Mouse (Mus musculus) lung, embryonic 14.5 days (tissue): Measurements from ENCODE around the gene Vps8. TPM values are rescaled to one million over a fixed set of nuclear protein-coding genes. Genes with fewer than 3 reads are reported as not detected.

Experiments used
- ATAC-seq: fragments of 200-750 bp; cut with Nextera tagmentation; 2 replicates; pipeline ENCODE4 v1.8.0; 2017; ENCODE audit warnings: mild to moderate bottlenecking, moderate TSS enrichment, moderate library complexity; ENCODE audit not compliant: insufficient read depth
- DNase-seq: peaks from one replicate; pipeline ENCODE4 v3.0.0-alpha.2; 2015
- H3K27ac ChIP-seq: fragments of 300-500 bp; sonication (generic); 2 replicates; pipeline ENCODE4 v1.5.1; 2014; ENCODE audit warnings: low read depth, mild to moderate bottlenecking, moderate library complexity
- H3K27me3 ChIP-seq: fragments of 300-500 bp; sonication (generic); 2 replicates; pipeline ENCODE4 v1.6.1; 2014; ENCODE audit warnings: low read length, control low read depth; ENCODE audit not compliant: insufficient read depth
- H3K36me3 ChIP-seq: fragments of 300-500 bp; sonication (generic); 2 replicates; pipeline ENCODE4 v1.6.1; 2014; ENCODE audit warnings: control low read depth; ENCODE audit not compliant: insufficient read depth
- H3K4me1 ChIP-seq: fragments of 300-500 bp; sonication (generic); 2 replicates; pipeline ENCODE4 v1.6.1; 2014; ENCODE audit warnings: antibody characterized with exemption, control low read depth; ENCODE audit not compliant: insufficient read depth
- H3K4me2 ChIP-seq: fragments of 300-500 bp; sonication (generic); 2 replicates; pipeline ENCODE4 v1.6.1; 2014; ENCODE audit warnings: mild to moderate bottlenecking
- H3K4me3 ChIP-seq: fragments of 300-500 bp; sonication (generic); 2 replicates; pipeline ENCODE4 v1.5.1; 2014; ENCODE audit warnings: low read depth, low read length
- H3K9ac ChIP-seq: fragments of 300-500 bp; sonication (generic); 2 replicates; pipeline ENCODE4 v1.6.1; 2014
- H3K9me3 ChIP-seq: fragments of 300-500 bp; sonication (generic); 2 replicates; pipeline ENCODE4 v1.6.1; 2016; ENCODE audit warnings: low read depth, low read length, control low read depth
- CTCF ChIP-seq: IDR thresholded peaks from 2 replicates; pipeline ENCODE4 v1.5.1; 2016; ENCODE audit warnings: antibody characterized with exemption, low read depth
- WGBS: fragments of 180-500 bp; shearing (Covaris S2); extraction: QIAGEN DNeasy Blood & Tissue Kit; methylation state at CpG from one replicate; pipeline ENCODE4 v1.1.7; 2014; 5-methylcytosine and 5-hydroxymethylcytosine counted together
- polyA plus RNA-seq: library from polyadenylated mRNA; unstranded; fragments of >200 nt; fragmentation: Nextera tagmentation; extraction: Ambion mirVana; gene quantifications from 2 replicates; pipeline ENCODE4 v1.2.1, GENCODE M21; 2014

Gene Vps8
- polyA plus RNA-seq, 1 experiment from 2014 or later: 19.3 TPM

DNA sequence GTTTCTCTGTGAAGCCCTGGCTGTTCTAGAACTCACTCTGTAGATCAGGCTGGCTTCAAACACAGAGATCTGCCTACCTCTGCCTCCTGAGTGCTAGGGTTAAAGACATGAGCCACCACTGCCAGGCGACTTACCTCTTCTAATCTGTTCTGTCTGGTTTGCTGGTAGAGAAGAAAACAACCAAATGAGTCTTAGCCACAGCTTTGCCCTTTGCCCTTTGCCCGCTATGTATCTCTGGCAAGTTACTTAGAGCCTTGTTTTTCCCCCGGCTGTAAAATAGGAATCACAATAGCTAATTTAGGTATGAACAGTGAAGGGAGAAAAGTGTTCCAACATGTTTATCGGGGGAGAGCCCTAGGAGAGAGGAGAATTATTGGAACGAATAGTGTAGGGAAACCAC, 18.3 kb upstream of the Vps8 start:
- Histone ChIP-seq H3K9me3 (no peaks in the 10 kb centered on the region), H3K27me3 (no peaks in the 10 kb centered on the region), H3K4me2 (no peak overlapping the region), H3K4me1 (peaks cover 6% of the 10 kb centered on the region; the same call in 1 of the 2 replicates), H3K9ac (no peak overlapping the region), H3K4me3 (no peak overlapping the region), H3K27ac (no peak overlapping the region), H3K36me3 (no peaks in the 10 kb centered on the region)
- WGBS: 56% methylated on average over 5 of the region's 5 CpGs
- ATAC-seq (no peak), DNase-seq (no peak)
- no peak for TF ChIP-seq CTCF

DNA sequence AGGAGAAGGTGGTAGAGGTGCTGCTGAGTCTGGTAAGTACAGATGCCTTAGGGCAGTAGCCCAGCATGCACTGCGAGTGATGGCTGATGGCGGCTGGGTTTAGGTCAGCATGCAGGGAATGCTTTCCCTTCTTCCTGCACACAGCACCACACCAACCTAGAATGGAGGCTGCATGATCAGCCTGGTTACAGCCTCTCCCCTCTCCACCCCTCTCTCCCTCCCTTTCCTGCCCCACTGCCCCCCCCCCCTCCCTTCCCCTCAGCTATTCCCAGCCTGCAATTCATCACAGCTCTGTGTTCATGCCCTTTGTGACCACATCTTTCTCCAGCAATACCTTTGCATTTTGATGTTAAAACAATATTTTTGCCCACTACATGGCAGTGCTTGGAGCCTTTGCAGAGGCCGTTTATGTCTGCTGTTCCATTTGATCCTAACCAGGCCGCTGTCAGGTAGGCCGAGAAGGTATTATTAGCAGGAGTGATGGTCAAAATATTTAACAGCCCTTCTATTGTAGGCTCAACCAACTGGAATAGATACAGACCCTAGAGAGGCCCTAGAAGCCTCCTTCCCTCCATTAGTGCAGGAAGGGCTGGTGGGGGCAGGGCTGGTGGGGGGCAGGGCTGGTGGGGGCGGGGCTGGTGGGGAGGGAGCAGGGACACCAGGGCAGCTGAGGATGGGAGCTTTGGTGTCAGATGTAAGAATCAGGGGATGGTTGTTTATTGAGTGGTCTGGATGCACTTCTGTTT, 17.5 kb upstream of the Vps8 start:
- no peak overlapping the region for H3K4me2 ChIP-seq
- peaks cover 6% of the 10 kb centered on the region; the same call in 1 of the 2 replicates for H3K4me1 ChIP-seq
- H3K27me3 ChIP-seq: no peaks in the 10 kb centered on the region
- no peak overlapping the region for H3K27ac ChIP-seq
- no peak for TF ChIP-seq CTCF
- no peak overlapping the region for H3K9ac ChIP-seq
- no peaks in the 10 kb centered on the region for H3K9me3 ChIP-seq
- no peak overlapping the region for H3K4me3 ChIP-seq
- H3K36me3 ChIP-seq: no peaks in the 10 kb centered on the region
- no peak for ATAC-seq
- 52% methylated on average over 6 of the region's 6 CpGs for WGBS
- no peak for DNase-seq

DNA sequence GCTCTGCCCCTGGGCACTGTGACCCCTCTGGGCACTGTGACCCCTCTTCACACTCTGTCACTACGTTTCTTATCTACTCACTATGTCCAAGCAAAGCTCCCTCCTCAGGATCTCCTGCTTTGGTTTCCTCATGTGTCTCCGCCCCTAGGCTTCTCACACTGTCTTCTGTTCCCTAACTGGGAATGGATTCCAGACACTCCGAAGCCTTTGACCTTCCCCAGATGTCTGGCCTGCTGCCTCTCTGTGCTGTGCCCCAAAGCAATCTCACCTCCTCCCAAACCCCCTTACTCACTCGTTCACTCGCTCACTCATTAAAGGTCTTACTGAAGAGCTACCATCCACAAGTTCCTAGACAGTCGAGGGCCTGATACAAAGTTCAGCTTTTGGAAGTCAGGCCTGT, 16.8 kb upstream of the Vps8 start:
- DNase-seq (no peak), ATAC-seq (no peak)
- Histone ChIP-seq H3K9me3 (no peaks in the 10 kb centered on the region), H3K27ac (no peak overlapping the region), H3K4me3 (no peak overlapping the region), H3K9ac (no peak overlapping the region), H3K4me1 (peaks cover 6% of the 10 kb centered on the region; the same call in 1 of the 2 replicates), H3K4me2 (no peak overlapping the region), H3K36me3 (no peaks in the 10 kb centered on the region), H3K27me3 (no peaks in the 10 kb centered on the region)
- 47% methylated on average over 6 of the region's 6 CpGs for WGBS
- no peak for TF ChIP-seq CTCF

DNA sequence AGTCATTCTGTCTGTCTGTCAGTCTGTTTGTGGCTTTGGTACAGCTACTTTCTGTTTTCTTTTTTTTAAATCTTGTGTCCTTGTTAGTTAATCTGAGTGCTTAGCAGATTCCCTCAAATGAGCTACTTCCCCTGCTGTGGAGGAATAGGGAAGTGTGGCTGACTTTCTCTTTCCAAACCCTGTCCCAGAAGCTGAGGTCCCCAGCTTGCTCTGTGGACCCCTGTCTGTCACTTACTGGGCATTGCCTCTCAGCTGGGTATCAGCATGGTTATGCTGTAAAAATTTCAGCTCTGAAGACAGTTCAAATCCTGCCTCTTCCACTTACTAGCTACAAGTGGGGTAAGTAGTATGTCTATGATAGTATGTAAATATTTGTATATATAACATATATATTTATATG, 11.1 kb upstream of the Vps8 start:
- no peak overlapping the region for H3K27ac ChIP-seq
- no peaks in the 10 kb centered on the region for H3K36me3 ChIP-seq
- ATAC-seq (no peak), DNase-seq (no peak)
- TF ChIP-seq CTCF: no peak
- no peaks in the 10 kb centered on the region for H3K27me3 ChIP-seq
- H3K4me1 ChIP-seq: no peaks in the 10 kb centered on the region
- no peak overlapping the region for H3K4me3 ChIP-seq
- no peak overlapping the region for H3K4me2 ChIP-seq
- no peak overlapping the region for H3K9ac ChIP-seq
- no peaks in the 10 kb centered on the region for H3K9me3 ChIP-seq

DNA sequence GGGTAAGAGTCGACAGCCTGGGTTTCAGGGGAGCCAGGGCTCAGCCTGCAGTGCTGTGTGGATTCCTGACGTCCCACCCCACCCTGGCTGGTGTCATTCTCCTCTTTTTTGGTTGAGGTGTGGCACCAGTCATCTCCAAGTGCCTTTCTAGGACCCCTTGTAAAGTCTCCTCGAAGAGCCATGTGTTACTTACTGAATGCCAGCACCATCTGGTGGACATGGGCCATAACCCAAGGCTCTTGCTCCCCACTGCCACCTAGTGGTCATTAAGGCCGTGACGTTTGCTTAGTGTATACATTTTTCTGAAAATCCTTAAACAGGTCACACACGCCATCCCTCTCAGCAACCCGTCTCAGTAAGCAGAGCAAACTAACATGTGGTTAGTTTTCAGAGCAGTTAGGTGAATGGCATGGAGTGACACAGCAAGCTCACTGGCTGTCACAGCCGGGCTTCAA, 10.3 kb upstream of the Vps8 start:
- H3K27me3 ChIP-seq: no peaks in the 10 kb centered on the region
- no peak overlapping the region for H3K9ac ChIP-seq
- 19% methylated on average over 8 of the region's 8 CpGs for WGBS
- H3K4me2 ChIP-seq: no peak overlapping the region
- peak; percentile 100 for TF ChIP-seq CTCF
- DNase-seq (peak; percentile 96), ATAC-seq (peak; percentile 80)
- H3K36me3 ChIP-seq: no peaks in the 10 kb centered on the region
- H3K9me3 ChIP-seq: no peaks in the 10 kb centered on the region
- no peak overlapping the region for H3K4me3 ChIP-seq
- H3K27ac ChIP-seq: no peak overlapping the region
- no peaks in the 10 kb centered on the region for H3K4me1 ChIP-seq

DNA sequence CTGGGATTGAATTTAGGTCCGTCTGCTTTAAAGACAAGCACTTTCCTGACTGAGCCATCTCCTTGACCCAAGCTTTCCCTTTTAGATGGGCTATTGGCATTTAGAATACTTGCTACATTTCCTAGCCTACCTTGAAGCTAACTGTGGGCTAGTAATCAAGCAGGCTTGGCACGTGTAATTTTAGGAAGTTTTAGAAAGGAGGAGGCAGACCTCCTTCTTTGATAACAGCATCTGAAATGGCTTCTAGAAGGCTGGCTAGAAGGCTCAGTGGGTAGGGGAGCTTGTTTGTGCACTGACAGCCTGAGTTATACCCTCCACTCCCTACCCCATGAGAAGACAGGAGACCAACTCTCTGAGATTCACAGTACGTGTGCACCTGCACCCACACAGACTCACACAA, 9.1 kb upstream of the Vps8 start:
- no peaks in the 10 kb centered on the region for H3K27me3 ChIP-seq
- no peaks in the 10 kb centered on the region for H3K4me1 ChIP-seq
- H3K9ac ChIP-seq: no peak overlapping the region
- H3K27ac ChIP-seq: no peak overlapping the region
- no peak for ATAC-seq
- H3K4me2 ChIP-seq: no peak overlapping the region
- WGBS: 51% methylated on average over 3 of the region's 3 CpGs
- no peaks in the 10 kb centered on the region for H3K36me3 ChIP-seq
- no peaks in the 10 kb centered on the region for H3K9me3 ChIP-seq
- no peak for TF ChIP-seq CTCF
- DNase-seq: no peak
- no peak overlapping the region for H3K4me3 ChIP-seq

DNA sequence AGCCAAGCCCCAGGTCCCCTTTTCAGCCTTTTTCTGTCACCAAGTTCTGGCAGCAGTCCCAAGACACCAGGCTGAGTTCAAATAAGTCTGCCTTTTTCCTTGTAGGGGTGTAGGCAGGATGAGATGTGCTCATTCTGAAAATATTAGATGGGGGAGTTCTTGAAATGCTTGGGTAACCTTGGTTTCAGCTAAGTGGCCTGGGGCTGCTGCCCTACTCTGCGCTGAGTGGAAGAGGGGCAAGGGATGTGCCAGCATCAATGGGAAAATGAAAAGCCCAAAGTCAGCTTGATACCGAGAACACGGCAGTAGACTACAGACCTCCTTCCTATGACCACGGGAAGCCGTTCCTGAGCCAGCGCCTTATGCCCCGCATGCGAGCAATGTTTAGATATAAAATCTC, 7.8 kb upstream of the Vps8 start:
- H3K4me3 ChIP-seq: no peak overlapping the region
- H3K9me3 ChIP-seq: no peaks in the 10 kb centered on the region
- no peaks in the 10 kb centered on the region for H3K36me3 ChIP-seq
- no peak overlapping the region for H3K4me2 ChIP-seq
- H3K9ac ChIP-seq: no peak overlapping the region
- TF ChIP-seq CTCF: no peak
- H3K27ac ChIP-seq: no peak overlapping the region
- DNase-seq (no peak), ATAC-seq (no peak)
- H3K27me3 ChIP-seq: no peaks in the 10 kb centered on the region
- H3K4me1 ChIP-seq: no peaks in the 10 kb centered on the region
- 91% methylated on average over 8 of the region's 8 CpGs for WGBS
